Mouse (Mus musculus) gastrocnemius, adult 8-10 months (tissue): Measurements from ENCODE around the gene Adam12. TPM values are rescaled to one million over a fixed set of nuclear protein-coding genes. Genes with fewer than 3 reads are reported as not detected.
"Not testable (repeated sequence)": the region's sequence is repeated elsewhere in the genome, so short reads cannot be mapped to it uniquely, and the experiment has no call there.

Experiments used
- DNase-seq, 2 experiments: peaks; one replicate each; pipeline ENCODE4 v3.0.0; 2022; ENCODE audit warnings: low spot score in 2 of 2
- total RNA-seq, 4 experiments: library from RNA; stranded (reverse); gene quantifications; 2 replicates each; pipeline ENCODE4 v1.2.4; 2022

The Adam12 gene
- total RNA-seq, 4 experiments from 2014 or later = 0.19 to 0.44 (median 0.40) TPM; not detected in 1

DNA sequence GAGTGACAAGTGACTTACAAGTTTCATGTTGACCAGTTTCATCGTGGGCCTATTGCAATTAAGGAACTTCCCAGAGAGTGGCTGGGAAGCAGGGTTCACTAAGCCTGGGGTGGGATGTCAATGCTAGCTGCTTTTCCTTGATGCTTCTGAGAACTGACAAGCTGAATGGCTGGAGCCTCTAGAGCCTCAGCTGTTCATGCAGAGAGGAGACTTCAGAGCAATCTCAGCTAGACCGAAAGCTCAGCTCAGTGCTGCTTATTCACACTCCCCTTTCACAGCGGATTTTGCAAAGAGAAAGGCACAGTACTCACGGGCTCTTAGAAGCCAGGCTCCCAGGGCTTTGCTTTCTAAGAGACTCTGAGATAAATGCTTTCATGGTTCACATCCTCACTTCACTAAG lies 295.6 kb downstream of the Adam12 start:
- no peak for DNase-seq

DNA sequence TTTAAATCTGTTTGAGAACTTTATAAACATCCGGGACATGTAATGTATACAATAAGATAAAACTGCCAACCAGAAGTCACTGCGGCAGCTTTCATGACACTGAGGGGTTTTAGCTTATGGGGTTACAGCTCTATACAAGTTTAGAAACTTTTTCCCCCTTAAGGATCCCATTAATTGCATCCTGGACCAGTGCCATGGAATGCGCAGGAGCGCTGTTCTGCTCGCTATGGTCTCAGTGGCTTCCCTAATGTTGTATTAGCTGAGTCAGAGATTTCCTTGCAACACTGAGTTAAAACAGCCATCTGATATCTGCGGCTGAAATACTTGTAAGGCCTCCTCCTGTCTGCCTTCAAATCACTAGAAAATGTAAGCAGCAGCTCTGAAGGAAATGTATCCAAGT lies 298.6 kb downstream of the Adam12 start:
- no peak for DNase-seq

DNA sequence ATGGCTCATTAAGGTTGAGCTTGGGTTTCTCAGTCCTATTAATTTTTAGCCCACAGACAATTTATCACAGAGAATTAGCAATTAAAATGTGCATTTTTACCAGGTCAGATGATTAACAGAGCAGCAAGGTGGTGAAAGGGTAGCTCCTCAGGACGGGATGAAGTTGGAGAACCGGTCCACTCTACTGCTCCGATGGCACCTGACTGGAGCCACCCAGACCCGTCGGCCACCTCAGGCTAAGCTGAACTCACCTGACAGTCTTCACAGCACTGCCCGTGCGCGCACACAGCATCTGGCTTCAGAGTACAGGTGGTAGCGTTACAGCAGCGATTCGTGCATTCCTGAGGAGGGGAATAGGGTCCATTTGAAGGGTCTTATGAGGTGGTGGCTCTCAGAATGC lies 300.5 kb downstream of the Adam12 start:
- no peak for DNase-seq

DNA sequence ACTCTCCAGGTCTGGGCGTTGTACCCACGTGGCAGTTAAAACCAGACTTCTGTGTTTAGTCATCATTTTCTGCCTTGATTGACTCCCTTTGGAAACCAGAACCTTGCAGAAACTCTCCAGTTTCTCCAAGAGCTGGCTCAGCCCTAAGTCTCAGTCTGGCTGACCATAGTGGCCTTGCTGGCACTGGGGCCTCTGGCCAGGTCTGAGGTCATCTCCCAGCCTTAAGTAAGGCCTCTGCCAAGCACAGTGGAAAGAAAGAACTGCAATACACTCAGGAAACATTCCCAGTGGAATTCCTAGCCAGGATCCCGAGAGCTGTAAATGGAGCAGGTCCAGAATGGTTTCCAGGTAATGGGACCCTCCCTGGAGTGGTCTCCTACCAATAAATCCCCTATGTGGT lies 303.0 kb downstream of the Adam12 start:
- no peak for DNase-seq

DNA sequence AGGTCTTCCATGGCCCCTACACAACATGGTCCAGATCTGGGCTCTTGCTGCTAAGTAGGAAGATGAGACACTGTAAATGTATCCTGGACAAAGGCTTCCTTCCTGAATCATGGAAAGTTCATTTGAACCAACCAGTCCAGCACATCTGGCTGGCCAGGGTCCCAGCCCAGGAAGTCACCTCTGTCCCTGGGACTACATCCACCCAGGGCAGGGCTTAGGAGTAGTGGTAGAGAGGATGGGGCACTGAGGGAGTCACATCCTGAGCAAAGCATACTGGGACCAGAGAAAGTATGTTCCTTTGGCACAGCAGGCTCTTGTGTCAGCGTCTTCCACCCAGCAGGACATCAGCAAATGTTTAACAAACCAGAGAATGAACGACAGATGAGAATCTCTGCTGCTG lies 306.2 kb downstream of the Adam12 start:
- DNase-seq = no peak

DNA sequence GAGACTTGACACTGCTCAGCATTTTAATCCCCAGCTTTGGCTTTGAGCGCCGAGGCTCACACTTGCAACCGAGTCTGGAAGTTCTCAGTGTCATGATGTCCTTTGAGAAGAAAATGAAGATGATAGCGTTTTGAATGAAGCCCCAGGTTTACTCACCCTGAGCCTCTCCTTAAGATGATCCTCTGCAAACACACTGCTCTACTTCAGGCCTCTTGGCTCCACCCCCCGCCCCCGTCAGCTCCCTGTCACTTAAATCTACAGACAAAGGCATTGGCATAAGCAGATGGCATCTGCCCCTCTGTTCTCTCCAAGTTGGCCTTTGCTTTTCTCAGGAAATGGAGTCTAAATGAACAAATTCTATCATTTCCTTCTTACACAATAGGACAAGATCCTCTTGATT lies 308.0 kb downstream of the Adam12 start:
- no peak for DNase-seq

DNA sequence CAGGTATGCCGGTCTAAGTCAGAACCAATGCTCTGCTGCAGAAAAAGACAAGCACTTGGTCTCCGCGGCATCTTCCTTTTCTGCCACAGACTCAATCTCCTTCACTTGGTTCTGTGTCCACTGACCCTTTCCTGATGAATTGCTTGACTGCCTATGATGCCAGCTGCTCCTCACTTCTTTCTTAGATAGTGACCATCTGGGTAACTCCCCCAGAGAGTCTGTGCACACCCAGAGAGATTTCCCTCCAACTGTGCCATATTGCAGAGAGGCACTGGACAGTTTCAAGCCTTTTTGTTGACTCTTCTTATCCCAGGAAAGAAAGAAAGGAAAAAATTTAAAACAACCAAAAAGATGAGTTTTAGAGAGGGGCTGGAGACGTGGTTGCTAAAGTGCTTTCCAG lies 310.7 kb downstream of the Adam12 start:
- no peak for DNase-seq

DNA sequence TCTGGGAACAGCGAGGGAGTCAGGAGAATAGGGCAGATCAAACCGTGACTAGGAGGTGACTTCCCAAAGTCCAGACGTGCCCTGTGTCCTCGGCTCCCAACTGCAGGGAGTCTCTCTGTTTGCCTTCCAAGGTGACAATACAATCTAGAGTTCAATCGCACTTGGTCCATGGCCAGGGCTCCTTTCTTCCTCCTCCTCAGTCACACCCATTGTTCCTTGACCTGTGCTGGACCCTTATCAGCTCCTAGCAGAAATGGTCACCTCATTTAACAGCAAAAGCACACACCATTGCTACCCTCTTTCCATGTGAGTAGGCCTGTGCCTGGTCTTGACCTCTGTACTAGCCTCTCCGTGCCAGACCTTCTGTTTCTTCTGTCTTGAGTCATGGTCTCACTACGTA lies 311.2 kb downstream of the Adam12 start:
- DNase-seq = no peak

DNA sequence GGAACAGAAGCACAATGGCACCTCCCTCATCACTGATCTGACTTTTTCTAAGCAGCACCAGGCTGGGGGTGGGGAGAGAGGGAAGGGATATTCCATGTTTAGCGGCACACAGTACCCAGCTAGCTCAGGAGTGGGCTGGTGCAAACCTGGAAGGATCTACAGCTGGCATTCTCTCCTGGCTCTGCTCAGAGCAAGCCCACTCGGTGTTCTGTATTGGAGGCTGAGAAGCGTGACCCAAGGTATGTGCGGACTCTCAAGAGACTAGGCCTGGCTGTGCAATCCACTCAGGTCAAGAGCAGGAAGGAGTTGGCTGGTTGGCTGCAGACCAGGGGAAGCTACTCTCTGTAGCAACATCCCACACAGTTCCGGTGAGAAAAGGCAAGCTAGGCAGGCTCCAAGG lies 312.0 kb downstream of the Adam12 start:
- DNase-seq = no peak

DNA sequence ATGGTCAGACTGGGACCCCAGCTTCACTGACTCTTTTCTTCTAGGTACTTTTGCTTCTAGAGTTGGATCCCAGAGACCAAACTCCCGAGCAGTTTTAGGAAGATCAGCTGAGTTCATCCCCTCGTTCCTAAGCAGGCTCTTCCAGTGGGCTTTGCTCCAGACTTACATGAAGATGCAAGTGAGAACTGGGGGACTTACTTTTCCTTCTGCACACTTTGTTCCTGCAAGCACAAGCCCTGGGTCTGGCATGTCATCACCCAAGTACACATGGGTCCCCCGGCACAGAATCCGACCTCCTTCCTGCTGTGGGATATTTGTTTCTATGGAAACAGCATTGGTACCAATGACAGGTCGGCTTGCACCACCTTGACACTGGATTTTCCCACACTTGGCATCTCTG lies 312.6 kb downstream of the Adam12 start:
- no peak for DNase-seq

DNA sequence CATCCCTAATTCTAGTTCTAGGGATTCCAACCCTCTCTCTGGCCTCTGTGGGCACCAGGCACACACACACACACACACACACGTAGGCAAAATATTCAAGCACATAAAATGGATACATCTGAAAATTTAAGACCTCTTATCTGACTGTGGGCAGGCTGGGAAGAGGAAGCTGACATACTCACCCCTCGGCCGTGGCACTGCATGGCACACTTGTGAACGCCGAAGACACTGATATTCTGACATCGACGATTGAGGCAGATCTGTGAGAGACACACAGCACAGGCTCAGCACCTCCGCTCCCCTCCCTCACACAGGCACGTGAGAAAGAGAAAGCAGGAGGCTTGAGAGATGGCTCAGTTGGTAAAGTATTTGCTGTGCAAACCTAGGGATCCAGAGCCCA lies 315.7 kb downstream of the Adam12 start:
- DNase-seq = no peak

DNA sequence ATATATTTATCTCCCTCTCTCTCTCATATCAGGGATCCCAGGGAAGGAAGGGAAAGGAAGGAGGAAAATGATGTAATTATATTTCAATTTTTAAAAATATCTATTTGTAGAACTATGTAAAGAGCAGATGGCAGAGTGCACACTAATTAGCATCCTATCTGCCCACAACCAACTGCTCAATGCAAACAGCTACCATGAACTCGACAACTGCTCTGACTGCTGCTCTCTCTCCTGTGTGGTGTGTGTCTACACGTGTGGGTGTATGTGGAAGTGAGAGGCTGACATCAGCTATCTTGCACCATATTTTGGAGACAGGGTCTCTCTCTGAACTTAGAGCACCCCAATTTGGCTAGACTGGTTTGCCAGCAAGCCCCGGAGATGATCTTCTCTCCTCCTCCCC lies 320.1 kb downstream of the Adam12 start:
- no peak for DNase-seq

DNA sequence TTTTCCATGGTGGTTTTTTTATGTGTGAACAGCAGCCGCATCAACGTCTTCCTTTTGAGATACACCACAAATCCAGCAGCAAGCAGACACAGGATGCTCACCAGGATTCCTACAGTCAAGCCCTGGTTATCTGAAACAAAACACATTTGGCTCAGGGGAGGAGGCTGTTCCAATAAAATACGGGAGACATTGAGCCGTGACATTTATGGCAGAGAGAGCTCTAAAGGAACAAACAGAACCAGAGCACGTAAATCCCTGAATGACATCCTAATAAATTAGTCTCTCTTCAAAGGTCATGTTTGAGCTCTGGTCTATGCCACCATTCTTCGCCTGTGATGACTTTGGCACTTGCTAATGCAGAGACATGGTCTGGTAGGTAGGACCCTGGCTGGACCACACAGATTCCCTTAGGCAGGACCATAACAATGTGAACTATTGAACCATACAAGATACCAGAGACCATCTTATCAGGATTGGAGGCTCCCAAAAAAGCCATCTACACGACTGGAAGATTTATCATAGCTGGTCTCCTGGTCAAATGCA lies 322.0 kb downstream of the Adam12 start:
- DNase-seq = no peak

DNA sequence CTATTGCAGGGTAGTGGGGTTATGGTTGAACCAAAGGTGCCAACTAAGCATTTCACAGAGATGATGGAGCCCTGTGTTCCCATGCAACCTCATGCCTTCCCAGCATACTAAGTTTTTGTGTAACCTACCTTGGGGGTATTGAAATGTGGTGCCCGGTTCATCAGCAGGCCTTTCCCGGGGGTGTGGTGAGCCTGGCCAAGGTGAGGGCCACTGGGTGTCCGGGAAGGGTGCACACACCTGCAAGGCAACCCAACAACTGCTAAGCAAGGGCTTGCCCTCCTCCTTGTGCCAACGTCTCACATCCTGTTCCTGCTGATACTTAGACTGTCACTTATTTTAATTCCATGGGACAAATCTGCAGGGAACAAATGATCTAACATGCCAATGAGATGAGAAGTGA lies 323.0 kb downstream of the Adam12 start:
- DNase-seq = no peak

DNA sequence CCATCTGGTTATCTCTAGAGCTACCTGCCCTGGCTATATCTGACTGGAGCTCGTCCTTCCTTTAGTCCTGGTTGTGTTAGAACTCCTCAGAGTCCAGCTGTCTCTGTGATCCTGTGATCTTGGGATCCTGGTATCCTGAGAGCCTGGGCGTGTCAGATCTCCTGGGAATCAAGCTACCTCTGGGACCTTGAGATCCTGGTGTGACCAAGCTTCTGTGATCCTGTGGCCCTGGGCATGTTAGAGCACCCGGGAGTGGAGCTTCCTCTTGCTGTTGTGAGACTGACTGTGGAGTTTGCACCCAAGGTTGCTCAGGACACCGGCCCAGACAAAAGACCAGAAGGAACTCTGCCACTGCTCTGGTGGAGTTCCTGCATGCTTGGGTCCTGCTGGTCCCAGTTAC lies 332.6 kb downstream of the Adam12 start:
- no peak for DNase-seq

DNA sequence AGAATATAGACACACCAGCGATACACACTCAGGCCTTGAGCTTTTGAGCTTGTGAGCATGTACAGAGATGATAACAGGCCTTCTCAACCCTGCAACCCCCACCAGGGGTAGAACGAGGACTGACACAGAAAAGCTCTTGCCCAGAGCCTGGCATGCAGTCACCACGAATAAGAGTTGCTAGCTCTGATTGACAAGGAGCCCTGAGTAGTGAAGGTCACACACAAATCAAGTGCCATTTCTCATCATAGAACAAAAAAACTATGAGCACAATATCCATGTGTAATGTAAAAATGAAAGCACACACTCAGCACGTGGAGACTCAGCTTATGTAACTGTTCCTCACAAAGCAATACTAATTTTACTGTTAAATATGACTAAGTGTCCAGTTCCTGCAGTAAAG lies 340.1 kb downstream of the Adam12 start:
- DNase-seq = no peak

DNA sequence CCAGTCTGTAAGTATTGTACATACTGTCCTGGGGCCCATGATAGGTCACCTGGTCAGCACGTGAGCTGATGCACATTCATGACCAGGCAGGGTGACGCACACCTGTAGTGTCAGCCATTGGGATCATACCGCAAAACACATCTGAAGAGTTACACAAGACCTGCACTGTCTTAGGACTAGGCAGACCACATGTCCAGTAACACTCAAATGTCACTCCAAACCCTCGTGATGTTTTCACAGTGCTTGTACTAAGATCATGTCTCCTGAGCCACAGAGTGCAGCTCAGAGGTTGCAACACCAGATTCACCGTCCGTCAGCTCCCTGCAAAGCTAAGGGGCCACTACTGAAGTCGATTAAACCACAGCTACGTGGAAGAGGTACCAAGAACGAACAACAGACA lies 340.6 kb downstream of the Adam12 start:
- no peak for DNase-seq

DNA sequence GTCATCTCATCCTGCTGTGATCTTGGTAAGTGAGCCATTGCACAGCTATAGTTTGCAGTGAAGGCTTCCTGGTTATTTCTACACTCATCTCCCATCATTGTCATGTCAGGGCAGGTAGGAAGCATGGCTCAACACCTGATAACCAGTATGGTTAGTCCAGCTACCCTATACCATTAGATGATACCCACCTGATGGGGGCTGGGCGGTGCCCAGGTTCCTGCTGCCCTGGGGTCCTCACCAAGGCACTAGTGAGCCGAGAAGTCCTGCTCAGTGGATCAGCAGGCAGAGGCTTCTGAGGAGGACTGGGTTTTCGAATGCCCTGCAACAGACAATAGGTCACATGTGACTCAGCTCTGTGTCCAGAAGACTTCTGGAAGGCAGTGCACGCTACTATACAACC lies 342.0 kb downstream of the Adam12 start:
- DNase-seq = no peak

DNA sequence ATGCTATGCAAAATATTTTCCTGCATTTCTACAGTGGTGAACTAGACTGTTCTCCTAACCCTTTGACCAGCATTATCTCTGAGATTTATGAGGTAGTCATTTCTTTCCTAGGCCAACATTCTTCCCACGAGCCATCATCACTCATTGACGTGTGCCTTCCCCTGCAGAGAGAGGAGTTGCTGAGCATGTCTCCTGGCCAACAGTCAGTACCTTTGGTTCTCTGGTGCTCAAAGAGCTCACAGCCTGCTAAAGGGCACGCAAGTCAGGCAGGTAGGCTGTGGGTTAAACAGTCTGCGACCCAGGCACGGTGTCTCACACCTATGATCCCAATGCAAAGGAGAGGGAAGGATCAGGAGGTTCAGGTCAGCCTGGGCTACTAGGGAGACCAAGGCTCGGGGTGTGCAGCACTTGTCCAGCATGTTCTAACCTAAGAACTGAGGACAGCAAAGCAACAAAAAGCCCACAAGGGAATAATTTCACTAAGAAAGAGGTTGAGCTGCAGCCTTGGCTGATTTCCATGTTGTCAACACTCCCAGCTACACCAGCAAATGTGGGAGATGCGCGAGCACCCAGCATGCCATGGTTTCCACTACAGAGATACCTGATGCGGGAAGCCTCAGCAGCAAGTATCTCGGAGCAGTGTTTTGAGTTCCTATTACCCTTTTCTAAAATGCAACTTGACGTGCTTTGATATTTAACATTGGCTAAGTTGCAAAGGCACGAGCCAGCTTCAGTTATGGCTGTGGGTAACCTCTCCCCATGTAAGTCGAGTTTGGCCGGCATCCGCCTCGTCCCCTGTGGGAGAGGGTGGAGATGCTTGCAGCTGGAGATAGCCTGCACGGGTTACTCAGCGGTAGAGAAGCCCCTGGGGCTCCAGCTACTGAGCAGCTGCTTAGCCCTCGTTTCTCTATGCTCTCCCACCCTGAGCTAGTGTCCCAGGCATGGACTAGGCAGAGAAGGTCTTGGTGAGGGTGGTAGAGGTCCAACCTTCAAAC lies 342.7 kb downstream of the Adam12 start:
- peak; percentile 39 to 55 for DNase-seq

DNA sequence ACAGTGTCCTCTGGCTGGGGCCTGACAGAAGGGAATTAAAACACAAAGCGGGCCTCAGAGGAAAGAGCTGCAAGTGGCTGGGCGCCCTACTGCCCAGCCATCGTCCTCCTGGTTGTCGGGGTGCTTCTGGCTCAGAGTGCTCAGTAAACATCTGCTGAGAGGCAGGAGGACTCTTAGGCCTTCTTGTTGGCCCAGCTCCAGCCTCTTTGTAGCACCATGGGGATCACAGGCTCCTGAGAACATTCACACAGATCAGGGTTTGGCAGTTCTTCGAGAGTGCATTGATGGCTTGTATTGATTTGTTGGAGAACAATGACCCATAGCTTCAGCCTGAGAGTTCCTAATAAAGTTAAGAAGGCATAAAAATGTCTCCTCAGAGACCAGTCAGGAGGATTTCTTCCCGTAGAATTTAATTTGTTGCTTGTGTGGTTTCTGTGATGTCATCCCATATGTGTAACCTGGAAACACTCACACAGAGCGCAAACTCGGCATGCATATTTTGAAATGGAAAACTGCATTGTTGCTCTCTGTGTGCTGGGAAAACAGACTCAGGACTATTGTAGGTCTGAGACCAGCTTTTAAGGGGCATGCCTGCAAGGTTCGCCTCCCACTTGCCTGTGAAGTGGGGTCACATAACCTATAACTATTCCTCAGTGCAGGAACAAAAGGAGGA lies 347.1 kb downstream of the Adam12 start:
- DNase-seq = not testable (repeated sequence)

DNA sequence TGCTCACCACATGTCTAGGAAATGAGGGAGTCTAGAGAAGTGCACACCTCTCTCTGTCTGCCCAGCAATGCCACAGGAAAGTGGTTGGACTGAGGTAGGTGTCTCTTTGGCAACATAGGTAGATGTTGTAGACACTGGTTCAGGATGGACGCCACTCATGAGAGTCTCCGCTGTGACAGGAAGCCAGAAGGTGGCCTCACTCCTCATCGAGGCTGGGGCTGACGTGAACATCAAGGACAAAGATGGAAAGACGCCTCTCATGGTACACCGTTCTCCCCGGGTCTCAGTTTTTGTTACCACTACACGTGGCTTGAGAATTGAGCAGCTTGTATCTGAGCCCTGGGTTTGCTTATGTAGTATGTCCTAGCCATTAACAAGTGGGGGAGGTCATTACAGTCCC lies 352.2 kb downstream of the Adam12 start:
- no peak for DNase-seq

DNA sequence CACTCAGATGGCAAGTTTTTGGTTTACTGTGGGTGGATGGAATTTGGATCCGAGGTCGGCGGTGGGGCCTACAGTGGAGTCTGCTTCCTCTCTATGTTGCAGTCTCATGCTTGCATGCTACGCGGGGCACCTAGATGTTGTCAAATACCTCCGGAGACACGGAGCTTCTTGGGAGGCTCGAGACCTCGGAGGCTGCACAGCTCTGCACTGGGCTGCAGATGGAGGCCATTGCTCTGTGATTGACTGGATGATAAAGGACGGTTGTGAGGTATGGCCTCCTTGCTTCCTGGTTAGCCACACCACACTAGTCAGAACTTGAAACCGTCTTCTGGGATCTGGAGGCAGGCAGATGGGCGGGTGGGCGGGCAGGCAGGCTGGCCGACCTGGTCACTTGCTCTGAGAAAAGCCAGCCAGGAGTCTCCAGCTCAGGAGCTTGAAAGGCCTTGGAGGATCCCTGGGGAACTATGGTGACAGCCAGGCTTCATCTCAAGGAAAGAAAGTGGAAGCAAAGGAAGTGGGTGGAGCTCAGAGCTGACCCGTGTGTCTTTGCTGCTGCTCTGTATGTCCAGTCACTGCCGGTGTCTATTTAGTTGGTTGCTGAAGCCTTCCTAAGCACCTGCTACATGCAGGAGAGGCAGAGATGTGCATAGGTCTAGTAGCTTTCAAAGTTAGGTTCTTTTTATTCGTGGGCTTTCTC lies 355.2 kb downstream of the Adam12 start:
- no peak for DNase-seq
